Mouse (Mus musculus) frontal cortex, adult 2 months (tissue): ENCODE results near the gene Unc5b. TPM values are rescaled to one million over a fixed set of nuclear protein-coding genes. Genes with fewer than 3 reads are reported as not detected.
"Not testable (repeated sequence)": the region's sequence is repeated elsewhere in the genome, so short reads cannot be mapped to it uniquely, and the experiment has no call there.

ENCODE experiments used
- DNase-seq, 2 experiments: peaks; one replicate each; pipeline ENCODE4 v3.0.0; 2022; ENCODE audit warnings: low spot score in 1 of 2; ENCODE audit errors: extremely low spot score in 1 of 2
- polyA plus RNA-seq: library from polyadenylated mRNA; depleted of rRNA; stranded (reverse); fragments of >200 nt; gene quantifications from 2 replicates; pipeline ENCODE4 v1.2.3, GENCODE M21; 2012

The Unc5b gene
- polyA plus RNA-seq, 1 experiment = 7.4 TPM

- peak; percentile 84 to 98 for DNase-seq
Measured at GRCm38 (mm10) chr10:60760377-60760776, 71.0 kb downstream of the Unc5b start.

GRCm38 (mm10) chr10:60756992-60757391, 74.4 kb downstream of the Unc5b start:
- peak in 1 of 2 experiments; percentile 84 for DNase-seq

GRCm38 (mm10) chr10:60756146-60756545, 75.2 kb downstream of the Unc5b start:
- no peak for DNase-seq

- no peak for DNase-seq
Measured at GRCm38 (mm10) chr10:60753941-60754340, 77.4 kb downstream of the Unc5b start.

GRCm38 (mm10) chr10:60753261-60753660, 78.1 kb downstream of the Unc5b start:
- no peak for DNase-seq

GRCm38 (mm10) chr10:60752040-60753020, 79.1 kb downstream of the Unc5b start, which contains the start of gene Slc29a3:
Gene Slc29a3 (minus strand): TSS chr10:60752794.
- DNase-seq = peak; percentile 86 to 96

- DNase-seq = no peak
Measured at GRCm38 (mm10) chr10:60747667-60748212, 83.6 kb downstream of the Unc5b start.

- no peak for DNase-seq
Measured at GRCm38 (mm10) chr10:60746512-60746911, 84.9 kb downstream of the Unc5b start.

GRCm38 (mm10) chr10:60744543-60745290, 86.7 kb downstream of the Unc5b start:
- no peak for DNase-seq

- DNase-seq = no peak
Measured at GRCm38 (mm10) chr10:60743681-60744080, 87.7 kb downstream of the Unc5b start.

GRCm38 (mm10) chr10:60742942-60743341, 88.4 kb downstream of the Unc5b start:
- no peak for DNase-seq

GRCm38 (mm10) chr10:60742296-60742695, 89.1 kb downstream of the Unc5b start:
- not testable (repeated sequence) for DNase-seq

GRCm38 (mm10) chr10:60741435-60741834, 89.9 kb downstream of the Unc5b start:
- no peak for DNase-seq

GRCm38 (mm10) chr10:60739619-60740363, 91.6 kb downstream of the Unc5b start:
- no peak for DNase-seq

GRCm38 (mm10) chr10:60737886-60738640, 93.3 kb downstream of the Unc5b start:
- DNase-seq = no peak

- DNase-seq = no peak
Measured at GRCm38 (mm10) chr10:60737169-60737728, 94.1 kb downstream of the Unc5b start.

GRCm38 (mm10) chr10:60735737-60736136, 95.6 kb downstream of the Unc5b start:
- DNase-seq = no peak

GRCm38 (mm10) chr10:60733471-60733870, 97.9 kb downstream of the Unc5b start:
- no peak for DNase-seq

- no peak for DNase-seq
Measured at GRCm38 (mm10) chr10:60732397-60732861, 99.0 kb downstream of the Unc5b start.
